Mouse (Mus musculus): ENCODE results near the gene Bcl2l15. TPM values are rescaled to one million over a fixed set of nuclear protein-coding genes. Genes with fewer than 3 reads are reported as not detected.
A peak's percentile ranks its signal among the peaks of the same experiment; 100 is the strongest.

Bcl2l15 gene
- polyA plus RNA-seq, 1 experiment from 2014 or later = 0.63 TPM

DNA sequence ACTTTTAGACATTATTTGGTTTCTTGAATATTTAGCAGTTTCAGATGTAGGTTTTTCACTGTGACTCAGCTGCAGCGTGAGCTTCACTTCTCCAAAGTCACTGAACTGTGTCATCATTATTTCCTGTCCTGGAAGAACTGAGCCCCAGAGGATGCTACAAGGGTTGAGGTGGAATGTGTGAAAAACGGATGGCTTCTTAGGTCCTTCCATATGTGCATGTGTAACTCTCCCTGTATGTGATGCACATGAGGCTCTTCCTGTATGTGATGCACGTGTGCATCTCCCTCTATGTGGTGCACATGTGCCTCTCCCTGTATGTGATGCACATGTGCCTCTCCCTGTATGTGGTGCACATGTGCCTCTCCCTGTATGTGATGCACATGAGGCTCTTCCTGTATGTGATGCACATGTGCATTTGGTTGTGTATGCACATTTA, 40.3 kb downstream of the Bcl2l15 start:
- Histone ChIP-seq H3K4me1 (ENCODE audit: control insufficient read depth, insufficient read depth, low read length) (no peaks in the 10 kb centered on the region), H3K36me3 (ENCODE audit: control insufficient read depth, insufficient read depth, low read length) (no peaks in the 10 kb centered on the region), H3K27ac (replicated peaks; ENCODE audit: low read depth, low read length) (no peak overlapping the region), H3K4me3 (ENCODE audit: low read depth, low read length) (no peak overlapping the region), H3K27me3 (replicated peaks; ENCODE audit: control insufficient read depth, insufficient read depth, low read length) (no peaks in the 10 kb centered on the region), H3K9ac (ENCODE audit: low read depth, low read length) (no peak overlapping the region), H3K9me3 (ENCODE audit: control insufficient read depth, low read length) (no peaks in the 10 kb centered on the region), H3K4me2 (ENCODE audit: low read depth, low read length) (no peak overlapping the region)
- 46% methylated on average over 3 of the region's 3 CpGs for WGBS
- ATAC-seq (ENCODE audit: low read depth) (no peak), DNase-seq (ENCODE audit: low spot score) (no peak)

- Histone ChIP-seq H3K9me3 (ENCODE audit: control insufficient read depth, low read length) (no peaks in the 10 kb centered on the region), H3K27me3 (replicated peaks; ENCODE audit: control insufficient read depth, insufficient read depth, low read length) (no peaks in the 10 kb centered on the region), H3K4me2 (ENCODE audit: low read depth, low read length) (no peak overlapping the region), H3K27ac (replicated peaks; ENCODE audit: low read depth, low read length) (no peak overlapping the region), H3K9ac (ENCODE audit: low read depth, low read length) (no peak overlapping the region), H3K4me1 (ENCODE audit: control insufficient read depth, insufficient read depth, low read length) (no peaks in the 10 kb centered on the region), H3K36me3 (ENCODE audit: control insufficient read depth, insufficient read depth, low read length) (no peaks in the 10 kb centered on the region), H3K4me3 (ENCODE audit: low read depth, low read length) (no peak overlapping the region)
- ATAC-seq (ENCODE audit: low read depth) (no peak), DNase-seq (ENCODE audit: low spot score) (no peak)
- WGBS = 69% methylated on average over 7 of the region's 7 CpGs
Observed at GRCm38 (mm10) chr3:103874329-103874728, 41.9 kb downstream of the Bcl2l15 start.

DNA sequence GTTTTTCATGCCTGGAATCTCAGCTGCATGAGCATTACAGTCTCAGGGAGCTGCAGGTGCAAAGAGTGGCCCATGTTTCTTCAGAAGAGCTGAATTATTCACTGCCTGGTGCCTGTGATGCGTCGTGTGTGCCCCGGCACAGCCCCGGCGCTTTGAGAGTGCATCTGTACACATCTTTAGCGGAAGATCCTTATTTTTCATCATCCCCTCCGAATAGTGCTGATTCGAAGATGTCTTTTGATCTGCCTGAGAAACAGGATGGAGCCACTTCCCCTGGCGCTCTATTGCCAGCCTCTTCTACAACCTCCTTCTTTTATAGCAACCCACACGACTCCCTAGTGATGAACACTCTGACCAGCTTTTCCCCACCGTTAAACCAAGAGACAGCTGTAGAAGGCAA, 53.5 kb downstream of the Bcl2l15 start:
- Histone ChIP-seq H3K27me3 (replicated peaks; ENCODE audit: control insufficient read depth, insufficient read depth, low read length) (no peaks in the 10 kb centered on the region), H3K9ac (ENCODE audit: low read depth, low read length) (no peak overlapping the region), H3K4me1 (ENCODE audit: control insufficient read depth, insufficient read depth, low read length) (no peaks in the 10 kb centered on the region), H3K4me2 (ENCODE audit: low read depth, low read length) (no peak overlapping the region), H3K27ac (replicated peaks; ENCODE audit: low read depth, low read length) (no peak overlapping the region), H3K4me3 (ENCODE audit: low read depth, low read length) (no peak overlapping the region), H3K9me3 (ENCODE audit: control insufficient read depth, low read length) (no peaks in the 10 kb centered on the region), H3K36me3 (ENCODE audit: control insufficient read depth, insufficient read depth, low read length) (no peaks in the 10 kb centered on the region)
- DNase-seq (ENCODE audit: low spot score) = no peak
- ATAC-seq (ENCODE audit: low read depth) = no peak
- 77% methylated on average over 11 of the region's 11 CpGs for WGBS

DNA sequence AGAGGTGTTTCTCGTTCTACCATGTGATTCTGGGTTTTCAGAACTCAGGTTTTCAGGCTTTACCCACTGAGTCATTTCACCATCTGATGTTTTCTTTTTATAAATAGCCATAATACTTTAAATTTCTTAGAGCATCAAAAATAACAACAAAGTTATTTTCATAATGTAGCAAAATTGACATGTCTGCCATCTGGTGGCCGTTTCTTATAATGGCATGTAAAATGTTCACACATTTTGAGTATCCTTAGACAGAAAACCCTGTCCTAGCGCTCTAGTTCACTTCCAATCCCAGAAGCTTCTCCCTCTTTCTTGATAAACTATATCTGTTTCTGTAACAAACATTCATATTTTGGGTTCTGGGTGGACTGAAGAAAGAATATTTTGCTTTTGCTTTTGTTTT, 55.2 kb downstream of the Bcl2l15 start:
- no peak overlapping the region for H3K9ac ChIP-seq (ENCODE audit: low read depth, low read length)
- no peak overlapping the region for H3K4me2 ChIP-seq (ENCODE audit: low read depth, low read length)
- DNase-seq (ENCODE audit: low spot score) = peak; percentile 64
- no peaks in the 10 kb centered on the region for H3K27me3 ChIP-seq (replicated peaks; ENCODE audit: control insufficient read depth, insufficient read depth, low read length)
- ATAC-seq (ENCODE audit: low read depth) = no peak
- H3K4me3 ChIP-seq (ENCODE audit: low read depth, low read length) = no peak overlapping the region
- H3K4me1 ChIP-seq (ENCODE audit: control insufficient read depth, insufficient read depth, low read length) = no peaks in the 10 kb centered on the region
- no peaks in the 10 kb centered on the region for H3K9me3 ChIP-seq (ENCODE audit: control insufficient read depth, low read length)
- no peak overlapping the region for H3K27ac ChIP-seq (replicated peaks; ENCODE audit: low read depth, low read length)
- H3K36me3 ChIP-seq (ENCODE audit: control insufficient read depth, insufficient read depth, low read length) = no peaks in the 10 kb centered on the region
- WGBS = 33% methylated on average over 3 of the region's 3 CpGs

- no peak for DNase-seq (ENCODE audit: low spot score)
Observed at GRCm38 (mm10) chr3:103893374-103893773, 61.0 kb downstream of the Bcl2l15 start.

More at GRCm38 (mm10) chr3:103893374-103893773, 61.0 kb downstream of the Bcl2l15 start:
- Histone ChIP-seq H3K36me3 (ENCODE audit: control insufficient read depth, insufficient read depth, low read length) (no peaks in the 10 kb centered on the region), H3K9ac (ENCODE audit: low read depth, low read length) (no peak overlapping the region), H3K4me3 (ENCODE audit: low read depth, low read length) (no peak overlapping the region), H3K27me3 (replicated peaks; ENCODE audit: control insufficient read depth, insufficient read depth, low read length) (no peaks in the 10 kb centered on the region), H3K4me2 (ENCODE audit: low read depth, low read length) (no peak overlapping the region), H3K4me1 (ENCODE audit: control insufficient read depth, insufficient read depth, low read length) (no peaks in the 10 kb centered on the region), H3K9me3 (ENCODE audit: control insufficient read depth, low read length) (no peaks in the 10 kb centered on the region), H3K27ac (replicated peaks; ENCODE audit: low read depth, low read length) (no peak overlapping the region)
- WGBS = 70% methylated on average over 3 of the region's 3 CpGs
- no peak for ATAC-seq (ENCODE audit: low read depth)

Other genes with a start within 250 kb of the Bcl2l15 start
- gene Atg4a-ps, start 186.5 kb upstream of the Bcl2l15 start, polyA plus RNA-seq (2014; fragmentation: Nextera tagmentation; extraction: Ambion mirVana) = 0.22 and 0.47 TPM in 2 replicates
- gene Olfml3, start 94.6 kb upstream of the Bcl2l15 start, polyA plus RNA-seq (2014; fragmentation: Nextera tagmentation; extraction: Ambion mirVana) = 73.3 and 79.1 TPM in 2 replicates
- gene Gm10964, start 93.2 kb upstream of the Bcl2l15 start, polyA plus RNA-seq (2014; fragmentation: Nextera tagmentation; extraction: Ambion mirVana) = not detected in 2 replicates
- gene Hipk1, start 41.0 kb upstream of the Bcl2l15 start, polyA plus RNA-seq (2014; fragmentation: Nextera tagmentation; extraction: Ambion mirVana) = 15.4 and 17.3 TPM in 2 replicates
- gene Dclre1b, start 23.2 kb upstream of the Bcl2l15 start, polyA plus RNA-seq (2014; fragmentation: Nextera tagmentation; extraction: Ambion mirVana) = 22.3 and 25.9 TPM in 2 replicates
- 23.9 and 24.9 TPM in 2 replicates for gene Ap4b1, start 23.1 kb upstream of the Bcl2l15 start, polyA plus RNA-seq (2014; fragmentation: Nextera tagmentation; extraction: Ambion mirVana)
- gene Gm43064, start 23.0 kb upstream of the Bcl2l15 start, polyA plus RNA-seq (2014; fragmentation: Nextera tagmentation; extraction: Ambion mirVana) = 0.17 and 0.41 TPM in 2 replicates
- 0.76 and 0.96 TPM in 2 replicates for gene Ptpn22, start 27.2 kb downstream of the Bcl2l15 start, polyA plus RNA-seq (2014; fragmentation: Nextera tagmentation; extraction: Ambion mirVana)
- gene Rsbn1, start 81.5 kb downstream of the Bcl2l15 start, polyA plus RNA-seq (2014; fragmentation: Nextera tagmentation; extraction: Ambion mirVana) = 11.0 and 12.0 TPM in 2 replicates
- 41.1 and 41.4 TPM in 2 replicates for gene Phtf1, start 135.5 kb downstream of the Bcl2l15 start, polyA plus RNA-seq (2014; fragmentation: Nextera tagmentation; extraction: Ambion mirVana)